Mouse (Mus musculus): ENCODE measurements around the gene Cdv3. TPM values are rescaled to one million over a fixed set of nuclear protein-coding genes. Genes with fewer than 3 reads are reported as not detected.

The Cdv3 gene
- total RNA-seq, 2 experiments from 2014 or later: 99.8 to 104 TPM

GRCm38 (mm10) chr9:103305332-103306041, 60.2 kb downstream of the Cdv3 start:
- DNase-seq (ENCODE audit: low spot score in 2 of 2): peak in 1 of 2 experiments; percentile 39

- DNase-seq (ENCODE audit: low spot score in 2 of 2): peak; percentile 90 to 94
Observed at GRCm38 (mm10) chr9:103304927-103305326, 60.7 kb downstream of the Cdv3 start, which contains the start of the genes 1300017J02Rik and Topbp1. Gene 1300017J02Rik, minus strand, starts transcription at chr9:103305082. Gene Topbp1, plus strand, starts transcription at chr9:103305215.

Other genes starting within 250 kb of the Cdv3 start
- 10 to 100 TPM; 21.5 to 23.7 TPM for gene Srprb, start 163.7 kb downstream of the Cdv3 start, total RNA-seq (2021)
- 1 to 10 TPM; 5.1 to 5.3 TPM for gene Gm20425, start 135.5 kb downstream of the Cdv3 start, total RNA-seq (2021)
- gene Trf, start 135.4 kb downstream of the Cdv3 start, total RNA-seq (2021): 10 to 100 TPM; 13.8 to 19.9 TPM
- 1 to 10 TPM in 1 of 2 experiments, under 1 TPM in 1; 0.98 to 1.1 TPM for gene 1300017J02Rik, start 60.8 kb downstream of the Cdv3 start, total RNA-seq (2021)
- gene Topbp1, start 60.6 kb downstream of the Cdv3 start, total RNA-seq (2021): 10 to 100 TPM; 26.1 to 29.5 TPM
- 1 to 10 TPM; 2.2 to 3.6 TPM for gene Bfsp2, start 114.6 kb upstream of the Cdv3 start, total RNA-seq (2021)

Data from layer of hippocampus, postnatal 10 days (tissue).